Mouse (Mus musculus) right cerebral cortex, postnatal 25 days (tissue): Measurements from ENCODE around the gene Tmem91.

Source experiments
- DNase-seq: peaks from one replicate; pipeline ENCODE4 v3.0.0; 2022

The Tmem91 gene

DNA sequence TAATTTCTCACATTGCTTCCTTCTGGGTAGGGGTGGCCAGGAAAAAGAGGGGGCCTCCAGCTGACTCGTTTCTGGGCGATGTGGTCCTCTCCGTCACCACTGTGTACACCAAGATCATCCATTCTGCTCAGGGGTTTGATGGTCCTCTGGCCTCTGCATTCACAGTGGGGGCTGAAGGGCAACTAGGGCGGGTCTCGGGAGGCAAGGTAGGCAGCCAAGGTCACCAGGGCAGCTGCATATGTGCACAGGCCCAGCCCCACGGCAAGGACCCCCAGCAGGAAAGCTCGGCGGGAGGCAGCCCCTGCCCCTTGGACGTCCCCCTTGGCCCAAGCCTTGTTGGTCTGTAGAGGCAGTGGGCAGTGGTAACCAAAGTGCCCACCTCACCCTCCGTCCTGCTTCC is 5.8 kb downstream of the Tmem91 start:
- no peak for DNase-seq

DNA sequence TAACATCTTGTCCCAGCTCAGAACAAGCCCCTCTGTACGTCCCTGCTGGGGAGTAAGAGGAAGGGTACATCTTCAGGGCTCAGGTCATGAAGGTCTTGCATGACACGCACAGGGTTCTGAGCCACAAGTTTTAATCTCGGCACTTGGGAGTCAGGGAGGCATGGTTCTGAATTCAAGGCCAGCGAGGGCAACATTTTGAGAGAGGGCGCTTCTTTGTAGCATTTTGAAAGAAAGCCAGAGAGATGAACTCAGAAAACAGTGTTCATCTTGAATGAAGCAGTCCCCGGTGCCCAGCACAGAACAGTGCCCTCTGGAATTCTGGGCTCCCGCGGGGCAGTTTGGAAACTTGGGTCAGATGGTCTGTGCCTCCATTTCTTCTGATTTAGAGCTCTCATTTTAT is 8.6 kb downstream of the Tmem91 start:
- DNase-seq: no peak

GRCm38 (mm10) chr7:25658657-25659472 is 16.1 kb downstream of the Tmem91 start, which contains the start of the genes Bckdha and Exosc5:
TSS of gene Bckdha (minus strand) at chr7:25658981.
TSS of gene Exosc5 (plus strand) at chr7:25659164.
- DNase-seq: peak; percentile 99

DNA sequence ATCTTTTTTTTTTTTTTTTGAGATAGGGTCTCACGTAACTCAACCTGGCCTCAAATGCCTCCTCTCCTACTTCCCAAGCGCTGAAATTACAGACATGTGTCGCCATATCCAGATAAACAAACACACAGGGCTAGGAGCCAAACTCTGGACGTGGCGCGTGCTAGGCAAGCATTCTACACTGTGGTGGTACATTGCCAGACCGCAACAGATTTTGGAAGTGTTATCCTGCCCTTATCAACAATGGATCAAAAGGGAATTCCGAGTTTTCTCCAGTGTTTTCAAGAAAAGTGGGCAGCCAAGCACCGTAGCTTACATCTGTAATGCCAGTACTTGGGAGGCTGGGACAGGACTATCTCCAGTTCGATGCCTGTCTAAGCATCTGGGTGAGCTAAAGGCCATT is 17.2 kb downstream of the Tmem91 start:
- DNase-seq: no peak

GRCm38 (mm10) chr7:25655601-25656428 is 19.2 kb downstream of the Tmem91 start:
- DNase-seq: no peak

- no peak for DNase-seq
Observed at GRCm38 (mm10) chr7:25652244-25652759, 22.7 kb downstream of the Tmem91 start.

DNA sequence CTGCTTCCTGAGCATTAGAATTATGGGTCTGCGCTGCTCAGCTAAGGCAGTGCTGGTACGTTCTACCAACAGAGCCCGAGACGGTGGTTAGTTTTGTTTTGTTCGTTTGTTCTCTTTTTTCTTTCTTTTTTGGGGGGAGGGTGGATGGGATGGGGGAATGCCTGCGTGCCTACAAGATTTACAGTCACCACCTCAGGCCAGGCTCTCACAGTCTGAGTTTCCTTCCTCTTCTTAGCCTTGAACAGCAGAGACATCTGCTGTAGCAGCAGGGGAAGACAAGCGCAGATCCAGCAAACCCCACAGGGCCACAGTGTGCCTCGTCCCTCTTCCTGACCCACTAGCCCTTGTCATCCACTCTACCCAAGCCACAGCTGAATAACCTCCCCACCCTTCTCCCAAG is 23.7 kb downstream of the Tmem91 start:
- DNase-seq: no peak

- no peak for DNase-seq
Observed at GRCm38 (mm10) chr7:25649839-25650238, 25.1 kb downstream of the Tmem91 start.

DNA sequence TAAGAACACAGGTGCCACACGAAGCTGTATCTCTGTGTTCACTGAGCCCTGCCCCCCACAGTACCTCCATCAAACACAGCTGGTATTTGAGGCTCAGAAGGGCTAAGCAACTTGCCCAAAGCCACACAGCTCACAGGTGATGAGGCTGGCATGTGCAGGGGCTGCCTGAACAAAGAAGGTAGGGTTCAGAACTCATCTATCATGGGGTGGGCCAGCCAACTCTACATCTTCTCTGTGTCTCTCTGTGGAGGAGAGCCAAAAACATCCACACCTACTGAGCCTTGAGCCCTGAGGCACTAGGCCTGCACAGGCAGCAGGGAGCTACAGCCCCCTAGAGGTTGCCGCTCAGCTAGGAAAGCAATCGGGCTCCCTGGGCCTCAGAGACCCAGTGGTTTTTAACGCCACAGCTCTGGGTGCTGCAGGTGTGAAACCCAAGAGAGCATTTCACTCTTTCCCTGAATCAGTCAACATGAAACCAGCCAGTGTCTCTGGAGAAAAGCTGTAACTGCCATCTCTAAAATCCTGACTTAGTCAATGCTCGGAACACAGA is 27.3 kb downstream of the Tmem91 start:
- DNase-seq: no peak

DNA sequence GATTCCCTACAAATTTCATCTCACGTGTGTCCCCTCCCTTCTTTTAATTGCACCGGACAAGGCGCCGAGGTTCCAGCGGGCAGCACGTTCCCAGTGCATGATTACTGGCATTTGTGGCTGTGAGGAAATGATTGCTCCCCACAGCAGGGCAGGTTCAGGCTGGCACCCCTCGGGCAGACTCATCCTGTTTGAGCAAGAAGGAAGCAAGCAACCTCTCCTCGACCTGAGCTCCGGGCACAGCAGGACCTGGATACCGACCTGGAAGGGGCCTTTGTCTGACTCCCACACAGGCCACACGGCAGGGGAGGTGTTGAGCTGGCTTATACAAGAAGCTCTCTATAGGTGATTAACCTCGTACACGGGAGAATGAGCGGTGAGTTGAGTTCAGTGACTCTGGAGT is 29.9 kb downstream of the Tmem91 start:
- no peak for DNase-seq

DNA sequence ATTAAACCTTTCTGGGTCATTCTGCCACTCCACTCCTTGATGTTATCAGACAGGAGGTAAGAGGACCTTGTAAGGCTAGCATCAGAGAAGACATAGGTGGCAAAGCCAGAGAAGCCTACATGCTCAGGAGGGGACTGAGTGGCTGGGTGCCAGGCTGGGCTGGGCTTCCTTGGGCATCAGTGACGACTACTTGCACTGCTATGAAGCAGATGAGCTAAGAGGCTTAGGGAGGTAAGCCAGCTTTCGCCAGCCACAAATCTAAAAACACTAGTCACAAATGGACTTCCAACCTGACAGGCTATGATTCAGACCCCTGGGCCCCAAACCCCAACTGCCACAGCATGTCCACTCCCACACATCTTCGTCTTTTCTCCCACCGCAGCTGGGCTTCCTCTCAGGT is 30.3 kb downstream of the Tmem91 start:
- DNase-seq: no peak

GRCm38 (mm10) chr7:25644136-25644535 is 30.8 kb downstream of the Tmem91 start:
- no peak for DNase-seq

GRCm38 (mm10) chr7:25639754-25640153 is 35.2 kb downstream of the Tmem91 start:
- DNase-seq: peak; percentile 62

- no peak for DNase-seq
Observed at GRCm38 (mm10) chr7:25637099-25637498, 37.9 kb downstream of the Tmem91 start.

DNA sequence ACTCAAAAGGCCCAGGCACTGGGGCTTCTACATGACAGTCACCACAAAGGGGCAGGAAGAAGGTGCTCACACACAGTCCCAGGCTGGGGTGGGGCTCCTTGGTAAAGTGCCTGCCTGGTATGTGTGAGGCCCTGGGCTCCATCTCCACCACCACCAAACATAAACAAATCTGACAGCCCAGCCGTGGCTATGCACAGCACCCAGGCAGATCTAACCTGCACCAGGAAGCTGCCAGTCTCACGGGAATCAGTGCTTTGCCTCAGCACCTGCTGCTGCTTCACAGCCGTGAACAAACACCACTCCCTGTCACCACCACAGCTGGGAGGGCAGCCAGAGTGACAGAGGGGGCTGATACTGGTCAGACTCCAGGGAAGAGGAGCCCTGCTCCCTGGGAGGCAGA is 38.6 kb downstream of the Tmem91 start:
- no peak for DNase-seq

DNA sequence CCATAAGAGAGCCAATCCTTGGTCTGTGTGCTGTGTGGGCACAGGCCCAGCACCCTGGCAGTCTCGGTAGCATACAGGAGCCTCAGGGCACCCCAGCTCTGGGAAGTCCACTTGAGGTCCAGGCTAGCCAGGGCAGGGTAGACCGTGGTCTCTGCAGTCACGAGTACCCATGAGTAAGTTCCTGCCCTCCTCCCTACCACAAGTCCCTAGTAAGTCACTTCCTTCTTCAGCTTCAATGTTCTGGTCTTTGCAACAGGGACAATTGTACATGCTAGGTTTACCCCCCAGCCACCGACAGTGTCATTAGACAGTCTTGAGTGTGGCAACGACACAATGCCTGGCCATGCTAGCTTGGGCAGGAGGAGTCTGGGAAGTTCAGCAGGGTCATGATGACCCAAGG is 42.3 kb downstream of the Tmem91 start:
- DNase-seq: no peak

DNA sequence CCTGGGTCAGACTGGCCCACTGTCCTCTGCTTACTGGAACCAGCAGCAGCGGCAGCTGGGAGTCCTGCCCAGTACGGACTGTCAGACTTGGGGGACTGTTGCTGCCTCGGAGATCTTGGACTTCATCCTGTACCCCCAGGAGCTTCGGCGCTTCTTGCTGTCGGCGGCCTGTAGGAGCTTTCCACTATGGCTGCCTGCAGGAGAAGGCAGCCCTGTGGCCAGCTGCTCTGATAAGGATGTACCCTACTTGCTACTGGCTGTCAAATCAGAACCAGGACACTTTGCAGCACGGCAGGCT is 46.7 kb downstream of the Tmem91 start:
- no peak for DNase-seq

- no peak for DNase-seq
Observed at GRCm38 (mm10) chr7:25627431-25628322, 47.3 kb downstream of the Tmem91 start.

DNA sequence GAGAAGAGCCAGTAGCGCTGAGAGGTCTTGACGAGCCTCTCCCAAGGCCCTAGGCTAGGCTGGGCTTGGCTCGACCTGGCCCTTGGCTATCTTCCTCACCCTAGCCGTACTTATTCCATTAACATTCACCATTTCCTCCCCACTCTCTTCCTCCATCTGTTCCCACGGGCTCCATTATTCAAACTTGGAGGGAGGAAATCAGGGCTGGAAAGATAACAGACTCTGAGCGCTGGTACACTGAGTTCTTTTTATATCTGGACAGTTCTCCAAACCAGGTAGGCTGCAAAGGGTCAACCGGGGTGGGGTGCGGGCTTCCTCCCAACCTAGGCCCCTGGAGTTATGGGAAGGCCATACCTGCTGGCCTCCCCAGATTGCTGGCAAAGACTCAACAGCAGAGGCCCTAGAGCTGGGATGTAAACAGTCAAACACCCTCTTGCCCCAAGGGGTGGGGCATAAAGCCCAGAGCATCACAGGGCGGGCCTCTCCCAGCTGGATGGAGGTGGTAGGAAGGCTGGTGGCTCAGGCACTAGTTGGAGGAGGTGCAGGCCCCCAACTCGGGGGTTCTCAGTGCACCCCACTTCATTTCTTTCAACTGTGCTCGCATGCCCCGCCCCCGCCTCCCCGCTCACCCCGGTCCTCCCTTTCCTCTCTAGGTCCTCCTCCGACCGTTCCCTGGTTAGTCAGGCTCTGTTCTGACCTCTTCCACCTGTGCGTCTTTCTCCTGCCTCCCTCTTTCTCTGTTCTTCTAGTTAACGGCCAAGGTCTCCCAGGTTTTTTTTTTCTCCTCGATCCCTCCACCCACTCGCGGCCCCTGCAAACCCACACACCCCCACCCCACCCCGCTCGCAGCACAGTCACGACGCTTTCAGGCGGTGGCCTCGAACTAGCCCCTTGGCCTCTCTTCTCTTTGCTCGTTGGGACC is 48.2 kb downstream of the Tmem91 start, which contains the start of gene B3gnt8:
B3gnt8 (plus strand) TSS at position 146 of the 922 bp plus-strand sequence.
- DNase-seq: no peak

DNA sequence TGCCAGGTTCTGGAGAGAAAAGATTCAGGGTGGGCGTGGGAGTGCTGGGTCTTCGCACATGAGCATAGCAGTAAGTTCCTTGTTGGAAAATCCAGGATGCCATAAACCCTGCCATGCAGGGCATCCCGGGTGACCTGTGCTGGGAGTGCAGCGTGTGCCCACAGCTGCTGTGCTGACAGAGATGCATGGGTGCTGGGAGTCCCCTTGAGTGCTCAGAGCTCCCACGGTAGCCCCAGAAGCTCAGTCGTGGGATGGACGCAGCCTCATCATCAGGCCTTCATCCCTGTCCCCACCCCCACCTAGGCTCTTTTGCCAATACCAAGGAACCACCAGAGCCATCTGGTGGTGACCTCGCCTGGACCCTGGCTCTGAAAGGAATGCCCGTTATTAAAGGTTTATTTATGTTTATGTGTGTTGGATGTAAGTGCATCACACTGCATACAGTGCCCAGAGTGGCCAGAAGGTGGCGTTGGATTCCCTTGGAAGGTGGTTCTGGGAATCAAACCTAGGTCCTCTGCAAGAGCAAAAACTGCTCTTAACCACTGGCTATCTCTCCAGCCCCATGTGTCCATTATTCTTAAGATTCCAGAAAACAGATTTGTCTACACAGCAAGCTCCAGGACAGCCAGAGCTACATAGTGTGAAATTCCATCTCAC is 49.2 kb downstream of the Tmem91 start:
- DNase-seq: no peak

GRCm38 (mm10) chr7:25624851-25625250 is 50.1 kb downstream of the Tmem91 start:
- no peak for DNase-seq
